Mouse (Mus musculus) small intestine, adult 2 months (tissue): ENCODE data around the gene Sipa1l2. TPM values are rescaled to one million over a fixed set of nuclear protein-coding genes. Genes with fewer than 3 reads are reported as not detected.

ENCODE experiments used
- H3K27ac ChIP-seq: fragments of 200-500 bp; 2 replicates; pipeline ENCODE4 v1.5.1; 2012; ENCODE audit warnings: low read depth, low read length, control low read depth, inconsistent platforms; ENCODE audit not compliant: insufficient read depth
- H3K27me3 ChIP-seq: fragments of 200-500 bp; 2 replicates; pipeline ENCODE4 v1.6.1; 2012; ENCODE audit warnings: mild to moderate bottlenecking, moderate library complexity, low read length, inconsistent platforms; ENCODE audit not compliant: control insufficient read depth, insufficient read depth
- H3K36me3 ChIP-seq: fragments of 200-500 bp; 2 replicates; pipeline ENCODE4 v1.6.1; 2012; ENCODE audit warnings: mild to moderate bottlenecking, low read length, control low read depth, inconsistent platforms; ENCODE audit not compliant: control insufficient read depth, insufficient read depth
- H3K4me1 ChIP-seq: fragments of 200-500 bp; 2 replicates; pipeline ENCODE4 v1.6.1; 2012; ENCODE audit warnings: low read length, inconsistent platforms, mixed read lengths; ENCODE audit not compliant: control insufficient read depth, insufficient read depth, insufficient read length
- H3K4me3 ChIP-seq: fragments of 200-500 bp; 2 replicates; pipeline ENCODE4 v1.5.1; 2012; ENCODE audit warnings: low read depth, mild to moderate bottlenecking, control low read depth, inconsistent platforms, low read length, moderate library complexity
- CTCF ChIP-seq: fragments of 200-500 bp; IDR thresholded peaks from 2 replicates; pipeline ENCODE4 v1.5.1; 2012; ENCODE audit warnings: low read depth, mild to moderate bottlenecking, control low read depth, inconsistent platforms, low read length, moderate library complexity, mixed read lengths; ENCODE audit not compliant: insufficient replicate concordance, insufficient read length; ENCODE audit errors: extremely low read depth
- POLR2A ChIP-seq: fragments of 200-500 bp; IDR thresholded peaks from 2 replicates; pipeline ENCODE4 v1.6.1; 2012; ENCODE audit warnings: low read depth, mild to moderate bottlenecking, control low read depth, inconsistent platforms, low read length, moderate library complexity
- WGBS: fragments of 180-500 bp; shearing (Covaris S2); methylation state at CpG from one replicate; pipeline ENCODE4 v1.1.7; 2018; 5-methylcytosine and 5-hydroxymethylcytosine counted together
- polyA plus RNA-seq: library from polyadenylated mRNA; depleted of rRNA; stranded (reverse); fragments of >200 nt; gene quantifications from 2 replicates; pipeline ENCODE4 v1.2.3, GENCODE M21; 2012; rRNA removed

The Sipa1l2 gene
- polyA plus RNA-seq, 1 experiment, result 9.7 TPM

DNA sequence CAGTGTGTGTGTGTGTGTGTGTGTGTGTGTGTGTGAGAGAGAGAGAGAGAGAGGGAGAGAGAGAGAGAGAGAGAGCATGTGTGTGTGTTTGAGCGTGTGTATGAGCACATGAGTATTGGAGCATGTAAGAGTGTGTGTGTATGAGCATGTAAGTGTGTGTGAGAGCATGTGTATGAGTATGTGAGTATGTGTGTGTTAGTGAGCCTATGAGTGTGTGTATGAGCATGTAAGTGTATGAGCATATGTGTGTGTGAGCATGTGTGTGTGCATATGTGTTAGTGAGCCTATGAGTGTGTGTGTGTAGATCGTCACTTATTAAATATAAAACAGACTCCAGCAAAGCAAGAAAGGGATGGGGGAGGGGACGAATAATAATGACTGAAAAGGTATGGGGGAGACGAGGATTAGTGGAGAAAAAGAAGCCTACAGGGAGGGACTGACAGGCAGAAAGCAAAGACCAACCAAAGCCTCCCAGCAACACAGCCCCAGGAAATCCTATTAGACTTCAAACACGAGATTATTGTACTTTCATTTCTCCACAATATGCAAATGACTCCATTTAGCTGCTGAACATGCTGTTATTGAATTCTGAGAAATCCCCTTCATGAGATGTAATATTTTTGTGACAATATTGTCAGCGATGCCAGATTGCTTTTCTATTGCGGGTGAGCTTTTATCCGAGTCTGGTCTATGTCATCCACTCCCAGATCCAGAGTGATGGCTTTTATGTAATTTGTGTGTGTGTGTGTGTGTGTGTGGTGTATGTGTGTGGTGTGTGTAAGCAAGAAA is 193.8 kb downstream of the Sipa1l2 start:
- no peaks in the 10 kb centered on the region for H3K4me1 ChIP-seq
- WGBS, result 71% methylated on average over 8 of the region's 8 CpGs
- TF ChIP-seq POLR2A (no peak), CTCF (no peak)

DNA sequence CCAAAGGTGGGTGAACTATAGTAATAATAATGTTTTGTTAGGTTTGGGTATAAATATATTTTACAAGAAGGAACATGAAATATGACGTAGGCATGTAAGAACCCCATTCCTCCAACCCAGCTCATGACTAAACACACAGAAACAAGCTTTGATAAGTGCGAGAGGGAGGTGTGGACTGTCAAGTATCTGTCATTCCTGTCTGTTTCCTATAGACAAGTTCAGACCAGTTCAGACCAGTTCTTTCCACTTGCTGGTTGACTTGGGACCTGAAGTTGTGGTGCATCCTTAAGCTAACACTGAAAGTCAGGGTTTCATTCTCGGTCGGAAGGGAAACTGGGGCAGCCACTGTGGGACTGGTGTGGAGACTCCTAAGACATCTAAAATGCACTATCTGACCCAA is 197.0 kb downstream of the Sipa1l2 start:
- H3K4me3 ChIP-seq, result no peak overlapping the region
- 92% methylated on average over 4 of the region's 4 CpGs for WGBS
- TF ChIP-seq POLR2A, result no peak
- TF ChIP-seq CTCF, result no peak
- H3K27me3 ChIP-seq, result no peaks in the 10 kb centered on the region
- no peak overlapping the region for H3K27ac ChIP-seq
- no peaks in the 10 kb centered on the region for H3K36me3 ChIP-seq
- peaks cover 13% of the 10 kb centered on the region; the same call in 1 of the 2 replicates for H3K4me1 ChIP-seq

More for the DNA sequence above, 193.8 kb downstream of the Sipa1l2 start:
- Histone ChIP-seq H3K27ac (no peak overlapping the region), H3K27me3 (no peaks in the 10 kb centered on the region), H3K4me3 (no peak overlapping the region), H3K36me3 (no peaks in the 10 kb centered on the region)

GRCm38 (mm10) chr8:125369491-125370236 is 199.9 kb downstream of the Sipa1l2 start:
- H3K27ac ChIP-seq, result peak overlapping the region; percentile 17; the same call in 1 of the 2 replicates
- H3K36me3 ChIP-seq, result no peaks in the 10 kb centered on the region
- H3K4me3 ChIP-seq, result no peak overlapping the region
- TF ChIP-seq POLR2A (no peak), CTCF (no peak)
- WGBS, result 77% methylated on average over 8 of the region's 8 CpGs
- no peaks in the 10 kb centered on the region for H3K27me3 ChIP-seq
- peaks cover 13% of the 10 kb centered on the region; the same call in 1 of the 2 replicates for H3K4me1 ChIP-seq

DNA sequence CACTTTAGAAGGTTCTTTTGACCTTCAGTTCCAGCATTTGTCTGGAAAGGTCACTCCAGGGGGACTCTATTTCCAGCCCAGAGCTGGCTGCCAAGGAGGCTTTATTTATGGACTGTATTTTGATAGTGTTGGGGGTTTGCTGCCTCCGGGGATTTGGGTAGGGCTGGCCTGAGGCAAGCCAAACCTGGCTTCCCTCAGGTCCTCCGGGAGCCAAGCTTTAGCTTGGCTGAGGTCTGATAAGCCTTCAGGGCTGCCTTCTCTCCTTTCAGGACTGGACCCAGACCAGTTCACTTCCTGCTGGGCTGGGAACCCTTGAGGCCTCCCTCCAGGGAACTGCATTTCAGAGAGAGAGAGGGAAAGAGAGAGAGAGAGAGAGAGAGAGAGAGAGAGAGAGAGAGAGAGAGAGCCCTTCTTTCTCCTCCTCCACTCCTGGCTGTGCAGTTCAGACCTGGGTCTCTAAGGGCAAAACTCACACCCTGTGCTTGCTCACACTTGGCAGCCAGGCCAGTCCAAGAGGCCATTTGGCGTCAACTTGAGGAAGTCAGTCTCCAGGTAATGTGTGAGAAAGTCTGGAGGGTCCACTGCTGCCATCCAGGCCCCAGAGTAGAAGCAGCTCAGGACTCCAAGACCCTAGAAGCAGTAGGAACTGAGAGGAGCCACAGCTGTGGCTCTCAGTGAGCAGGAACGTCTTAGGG is 201.1 kb downstream of the Sipa1l2 start:
- WGBS, result 19% methylated on average over 4 of the region's 4 CpGs
- TF ChIP-seq POLR2A (no peak), CTCF (no peak)
- Histone ChIP-seq H3K36me3 (no peaks in the 10 kb centered on the region), H3K27ac (no peak overlapping the region; the same call in 1 of the 2 replicates), H3K4me3 (no peak overlapping the region), H3K27me3 (no peaks in the 10 kb centered on the region), H3K4me1 (peaks cover 13% of the 10 kb centered on the region; the same call in 1 of the 2 replicates)

Other genes with a start within 250 kb of the Sipa1l2 start
- 0.70 and 0.93 TPM in 2 replicates for gene Map10, start 100.0 kb upstream of the Sipa1l2 start, polyA plus RNA-seq
- 11.7 and 18.9 TPM in 2 replicates for gene Ntpcr, start 160.2 kb upstream of the Sipa1l2 start, polyA plus RNA-seq